Mouse (Mus musculus) granulocyte monocyte progenitor cell, adult 5-6 weeks (primary cell): ENCODE measurements around the gene Gm10226. TPM values are rescaled to one million over a fixed set of nuclear protein-coding genes. Genes with fewer than 3 reads are reported as not detected.
"Not testable (repeated sequence)": the region's sequence is repeated elsewhere in the genome, so short reads cannot be mapped to it uniquely, and the experiment has no call there.

Source experiments
- ATAC-seq: replicated peaks from 2 replicates; pipeline ENCODE4 v1.8.0; 2016; ENCODE audit warnings: mild to moderate bottlenecking, moderate TSS enrichment, inconsistent platforms; ENCODE audit not compliant: poor library complexity, severe bottlenecking
- total RNA-seq, 2 experiments: library from RNA; stranded (forward) in 1 of 2; stranded (reverse) in 1 of 2; fragments of 200-712, 200-1000 nt in 1 of 2; fragments of >200 nt in 1 of 2; fragmentation: Nextera tagmentation in 1 of 2; gene quantifications; 2 replicates each; pipeline ENCODE4 v1.2.3; 2014 to 2017

Gene Gm10226
- total RNA-seq (2014; fragmentation: Nextera tagmentation) (not detected in 2 replicates), total RNA-seq (2017) (16.5 and 36.7 TPM in 2 replicates)

DNA sequence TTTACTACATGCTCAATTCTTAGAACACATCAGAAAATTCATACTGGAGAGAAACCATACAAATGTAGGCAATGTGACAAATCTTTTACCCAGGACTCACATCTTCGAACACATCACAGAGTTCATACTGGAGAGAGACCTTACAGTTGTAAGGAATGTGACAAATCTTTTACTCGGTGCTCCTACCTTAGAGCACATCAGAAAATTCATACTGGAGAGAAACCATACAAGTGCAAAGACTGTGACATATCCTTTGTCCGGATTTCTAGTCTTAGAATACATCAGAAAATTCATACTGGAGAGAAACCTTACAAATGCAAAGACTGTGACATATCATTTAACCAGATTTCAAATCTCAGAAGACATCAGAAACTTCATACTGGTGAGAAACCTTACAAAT, at the start of gene Gm10226:
Gene Gm10226 (plus strand): TSS at position 301 of the 400 bp plus-strand sequence.
- no peak for ATAC-seq

DNA sequence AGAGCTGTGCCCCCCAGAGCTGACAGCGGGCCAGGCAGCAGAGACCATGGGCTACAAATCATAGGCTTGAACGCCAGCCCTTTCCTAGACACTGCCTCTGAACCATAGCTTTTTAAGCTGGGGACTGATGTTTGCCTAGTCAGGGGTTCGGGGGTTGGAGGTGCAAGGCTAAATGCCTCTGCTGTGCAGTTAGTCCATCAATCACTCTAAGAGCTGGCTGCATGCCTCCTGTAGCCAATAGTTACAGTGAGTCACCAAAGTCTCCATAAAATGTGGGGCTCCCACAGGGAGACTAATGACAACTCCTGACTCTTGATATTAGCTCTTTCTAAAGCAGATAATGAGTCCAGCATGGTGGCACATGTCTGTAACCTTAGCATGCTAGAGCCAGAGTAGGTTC, 42.9 kb upstream of the Gm10226 start:
- ATAC-seq, result no peak

DNA sequence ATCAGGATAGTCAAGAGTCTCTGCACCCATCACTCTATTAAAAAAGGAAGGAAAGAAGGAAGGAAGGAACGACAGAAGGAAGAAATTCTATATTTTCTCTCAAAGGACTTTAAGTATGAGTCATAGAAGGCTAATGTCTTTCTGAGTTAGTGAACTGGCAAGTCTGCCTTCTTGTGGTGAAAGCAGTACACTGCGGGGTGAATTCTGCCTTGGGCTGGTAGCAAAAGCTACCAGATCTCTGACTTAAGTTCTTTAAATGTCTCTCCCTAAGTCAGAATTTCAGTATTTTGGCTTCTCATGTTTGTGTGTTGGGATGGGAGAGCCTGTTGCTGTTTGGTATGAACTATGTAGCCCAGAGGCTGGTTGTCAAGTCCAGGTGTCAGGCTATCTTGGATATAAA, 41.7 kb upstream of the Gm10226 start:
- peak; percentile 59 for ATAC-seq

DNA sequence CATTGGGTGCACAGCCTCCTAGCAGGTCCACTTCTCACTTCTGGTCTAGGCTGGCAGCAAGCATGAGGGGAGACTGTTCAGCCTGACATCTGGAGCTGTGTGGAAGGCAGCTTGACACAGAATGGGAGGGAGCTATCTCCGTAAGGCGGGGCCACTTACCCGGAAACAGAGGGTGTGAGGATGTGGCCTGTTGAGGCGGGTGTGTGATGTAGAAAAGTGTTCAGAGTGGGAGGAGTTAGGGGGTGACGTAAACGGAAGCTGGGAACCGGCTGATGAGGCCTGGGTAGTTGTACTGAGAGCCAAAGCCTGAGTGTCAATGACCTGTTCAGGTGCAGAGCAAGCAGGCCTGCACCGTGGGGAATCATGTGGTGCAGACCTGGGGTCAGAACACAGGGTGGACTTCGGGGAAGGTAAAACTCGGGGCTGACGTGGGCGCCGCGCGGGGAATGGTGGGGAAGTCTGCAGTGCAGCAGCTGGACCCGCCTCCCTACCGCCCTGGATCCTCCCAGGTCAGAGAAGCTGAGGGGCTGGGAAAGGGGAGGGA, 41.2 kb upstream of the Gm10226 start, which contains the start of gene Zfp983:
Gene Zfp983 (plus strand): TSS at position 261 of the 544 bp plus-strand sequence.
- ATAC-seq, result peak; percentile 97

DNA sequence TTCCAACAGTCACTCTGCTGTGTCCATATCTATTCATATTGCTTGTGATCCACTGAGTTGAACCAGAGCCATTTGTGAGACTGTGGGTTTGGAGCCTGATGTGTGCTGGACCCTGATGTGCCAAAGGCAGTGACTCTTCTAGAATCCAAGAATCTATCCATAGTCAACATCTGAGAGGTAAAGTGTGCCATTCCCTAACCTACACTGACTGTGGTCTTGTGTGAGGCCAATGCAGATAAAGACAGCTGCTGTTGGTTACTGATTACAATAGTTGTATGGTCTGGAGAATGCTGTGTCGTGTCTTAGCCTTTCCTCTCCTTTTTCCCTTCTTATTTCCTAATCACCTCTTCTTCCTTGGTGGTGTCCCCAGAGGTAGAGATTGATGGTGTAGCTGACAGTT, 12.8 kb upstream of the Gm10226 start:
- ATAC-seq, result peak; percentile 1; the same call in 1 of the 2 replicates

DNA sequence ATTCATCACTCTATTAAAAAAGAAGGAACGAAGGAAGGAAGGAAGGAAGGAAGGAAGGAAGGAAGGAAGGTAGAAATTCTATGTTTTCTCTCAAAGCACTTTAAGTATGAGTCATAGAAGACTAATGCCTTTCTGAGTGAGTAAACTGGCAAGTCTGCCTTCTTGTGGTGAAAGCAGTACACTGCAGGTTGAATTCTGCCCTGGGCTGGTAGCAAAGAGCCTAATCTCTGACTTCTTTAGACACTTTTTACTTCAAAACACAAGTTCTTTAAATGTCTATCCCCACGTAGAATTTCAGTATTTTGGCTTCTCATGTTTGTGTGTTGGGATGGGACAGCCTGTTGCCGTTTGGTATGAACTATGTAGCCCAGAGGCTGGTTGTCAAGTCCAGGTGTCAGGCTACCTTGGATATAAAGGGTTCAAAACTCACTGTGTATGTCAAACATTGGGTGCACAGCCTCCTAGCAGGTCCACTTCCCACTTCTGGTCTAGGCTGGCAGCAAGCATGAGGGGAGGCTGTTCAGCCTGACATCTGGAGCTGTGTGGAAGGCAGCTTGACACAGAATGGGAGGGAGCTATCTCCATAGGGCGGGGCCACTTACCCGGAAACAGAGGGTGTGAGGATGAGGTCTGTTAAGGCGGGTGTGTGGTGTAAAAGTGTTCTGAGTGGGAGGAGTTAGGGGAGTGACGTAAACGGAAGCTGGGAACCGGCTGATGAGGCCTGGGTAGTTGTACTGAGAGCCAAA, 12.2 kb upstream of the Gm10226 start:
- ATAC-seq, result peak; percentile 96

DNA sequence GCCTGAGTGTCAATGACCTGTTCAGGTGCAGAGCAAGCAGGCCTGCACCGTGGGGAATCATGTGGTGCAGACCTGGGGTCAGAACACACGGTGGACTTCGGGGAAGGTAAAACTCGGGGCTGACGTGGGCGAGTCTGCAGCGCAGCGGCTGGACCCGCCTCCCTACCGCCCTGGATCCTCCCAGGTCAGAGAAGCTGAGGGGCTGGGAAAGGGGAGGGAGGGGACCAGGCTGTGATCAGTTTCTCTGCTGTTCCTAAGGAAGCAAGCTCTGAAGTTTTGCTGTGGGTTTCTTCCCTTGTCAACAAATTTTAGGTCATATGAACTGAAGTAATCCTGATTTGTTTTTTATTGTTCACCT, 11.7 kb upstream of the Gm10226 start:
- peak; percentile 78 for ATAC-seq

DNA sequence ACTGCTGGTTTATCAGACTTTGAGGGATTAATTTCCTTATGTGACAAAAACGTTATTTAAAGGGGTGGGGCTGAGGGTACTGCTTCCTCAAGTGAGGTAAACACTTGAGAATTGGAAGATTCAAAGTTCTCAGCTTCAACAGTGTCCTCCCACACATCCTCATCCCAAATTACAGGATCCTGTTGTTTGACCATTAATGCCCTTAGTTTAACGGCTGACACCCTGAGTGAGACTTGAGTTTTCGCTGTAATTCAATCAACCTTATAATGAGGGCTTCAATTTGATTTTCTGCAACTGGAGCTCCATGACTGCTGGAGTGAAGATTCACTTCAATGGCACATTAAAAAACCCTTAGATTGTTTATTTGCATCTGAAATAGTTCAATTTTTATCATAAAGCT, 1.7 kb downstream of the Gm10226 start:
- ATAC-seq, result no peak

DNA sequence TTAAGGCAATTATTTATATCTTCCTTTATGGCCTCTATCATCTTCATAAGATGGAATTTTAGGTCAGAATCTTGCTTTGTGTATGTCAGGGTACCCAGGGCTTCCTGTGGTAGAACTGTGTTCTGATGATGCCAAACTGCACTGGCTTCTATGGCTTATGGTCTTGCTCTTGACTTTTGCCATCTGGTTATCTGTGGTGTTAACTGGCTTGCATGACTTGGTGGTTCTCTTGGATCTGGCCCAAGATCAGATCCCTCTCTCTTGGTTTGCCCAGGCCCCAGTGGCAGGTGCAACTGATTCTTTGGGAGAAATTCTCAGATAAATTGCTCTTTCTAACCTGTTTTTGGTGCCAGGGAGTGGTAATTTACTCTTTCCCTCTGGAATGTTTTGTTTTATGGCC, 4.4 kb downstream of the Gm10226 start:
- no peak for ATAC-seq

DNA sequence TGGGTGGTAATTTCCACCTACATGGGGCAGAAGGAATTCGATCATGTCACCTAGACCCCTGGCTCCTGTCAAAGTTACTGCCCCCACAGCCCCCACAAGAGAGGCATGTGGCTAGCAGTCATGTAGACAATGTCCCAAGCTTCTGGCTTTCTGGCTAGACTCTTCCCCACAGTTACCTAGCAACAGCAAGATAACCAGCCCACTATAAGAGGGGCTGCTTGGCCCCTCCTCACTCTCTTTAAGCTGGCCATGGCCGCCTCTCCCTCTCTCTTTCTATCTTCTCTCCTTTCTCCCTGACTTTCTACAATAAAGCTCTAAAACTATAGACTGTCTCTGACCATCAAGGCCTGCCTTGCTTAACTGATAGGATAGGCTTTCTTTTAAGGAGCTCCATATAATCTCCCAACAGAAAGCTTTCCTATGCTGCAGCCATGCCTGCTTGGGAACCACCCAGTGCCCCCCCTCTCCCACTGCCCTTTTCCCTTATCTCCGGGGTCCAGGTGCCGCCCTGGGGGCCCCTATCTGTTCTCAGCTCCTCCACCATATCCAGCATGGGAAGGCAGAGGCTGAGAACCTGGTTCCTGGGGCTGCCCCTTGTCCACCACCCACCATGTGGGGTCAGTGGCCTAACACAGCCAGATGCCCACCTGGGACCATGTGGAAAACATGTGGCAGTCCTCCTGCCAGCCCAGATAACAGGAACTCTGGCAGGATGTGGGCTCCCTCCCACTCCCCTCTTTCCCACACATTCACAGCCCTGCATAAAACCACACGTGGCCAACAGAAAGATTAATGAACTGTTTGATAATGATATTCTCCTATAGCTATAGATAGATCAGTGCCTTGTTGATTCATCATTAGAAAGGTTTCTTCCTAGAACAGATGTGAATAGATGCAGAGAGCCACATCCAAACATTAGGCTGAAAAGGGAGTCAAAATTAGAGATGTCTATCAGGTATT, 10.9 kb downstream of the Gm10226 start:
- peak; percentile 47 for ATAC-seq

DNA sequence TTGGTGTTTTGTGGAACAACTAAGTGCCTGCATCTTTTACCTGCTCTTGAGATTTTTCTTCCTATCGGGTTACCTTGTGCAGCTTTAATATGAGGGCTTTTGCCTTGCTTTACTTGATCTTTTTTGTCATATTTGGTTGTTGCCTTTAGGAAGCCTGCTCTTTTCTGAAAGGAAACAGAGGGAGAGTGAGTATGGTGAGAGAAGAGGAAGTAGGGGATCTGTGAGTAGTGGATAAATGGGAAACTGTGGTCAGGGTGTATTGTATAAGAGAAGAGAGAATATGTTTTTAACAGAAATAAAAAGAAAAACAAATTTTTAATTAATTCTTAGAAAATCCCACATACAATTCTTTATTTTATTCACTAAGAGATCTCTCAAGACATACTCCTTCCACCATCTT, 11.8 kb downstream of the Gm10226 start:
- ATAC-seq, result peak; percentile 78

DNA sequence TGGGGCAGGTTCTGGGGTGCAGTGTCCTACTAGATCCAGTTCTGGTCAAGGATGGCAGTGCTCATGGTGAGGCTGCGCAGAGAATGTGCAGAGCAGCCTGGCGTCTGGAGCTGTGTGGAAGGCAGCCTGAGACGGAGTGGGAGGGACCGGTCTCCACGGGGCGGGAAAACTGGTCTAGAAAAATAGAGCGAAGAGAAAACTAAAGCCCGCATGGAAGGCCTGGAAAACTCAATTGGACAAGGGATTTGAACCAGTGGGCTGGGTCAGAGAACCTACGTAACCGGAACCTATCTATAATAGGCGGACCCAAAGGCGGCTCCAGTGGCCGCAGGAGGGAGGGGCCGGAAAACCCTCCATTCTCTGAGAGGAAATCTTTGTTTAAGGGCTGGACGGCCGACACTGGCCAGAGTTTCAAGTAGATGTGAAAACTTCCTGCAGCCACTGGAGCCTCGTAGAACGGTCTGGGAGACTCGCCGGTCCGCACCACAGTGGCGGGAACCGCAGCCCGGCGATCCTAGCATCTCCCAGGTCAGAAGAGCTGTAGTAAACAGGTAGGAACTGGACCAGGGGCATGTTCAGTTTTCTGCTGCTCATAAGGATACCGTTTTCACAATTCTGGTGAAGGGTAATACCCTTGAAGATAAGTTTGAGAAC, 15.8 kb downstream of the Gm10226 start, which contains the start of gene Zfp760:
Gene Zfp760 (plus strand): TSS at position 399 of the 654 bp plus-strand sequence.
- ATAC-seq, result peak; percentile 91

DNA sequence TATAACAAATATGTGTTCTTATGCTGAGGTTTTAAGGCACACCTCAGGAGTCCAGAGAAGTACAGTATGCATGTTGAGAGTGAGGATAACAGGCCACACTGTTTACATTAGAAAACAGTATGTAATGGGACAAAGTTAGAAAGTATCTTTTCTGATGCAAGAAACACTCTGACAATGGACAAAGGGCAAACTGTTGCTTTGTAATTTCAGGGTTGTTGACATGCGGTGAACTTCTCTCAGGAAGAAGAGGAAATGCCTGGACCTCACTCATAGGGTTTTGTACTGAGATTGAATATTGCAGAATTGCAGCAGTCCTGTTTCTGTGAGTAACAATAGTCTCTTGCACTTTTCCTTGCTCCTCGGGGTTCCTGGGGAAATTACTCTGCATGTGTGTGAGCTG, 16.7 kb downstream of the Gm10226 start:
- ATAC-seq, result peak; percentile 42

DNA sequence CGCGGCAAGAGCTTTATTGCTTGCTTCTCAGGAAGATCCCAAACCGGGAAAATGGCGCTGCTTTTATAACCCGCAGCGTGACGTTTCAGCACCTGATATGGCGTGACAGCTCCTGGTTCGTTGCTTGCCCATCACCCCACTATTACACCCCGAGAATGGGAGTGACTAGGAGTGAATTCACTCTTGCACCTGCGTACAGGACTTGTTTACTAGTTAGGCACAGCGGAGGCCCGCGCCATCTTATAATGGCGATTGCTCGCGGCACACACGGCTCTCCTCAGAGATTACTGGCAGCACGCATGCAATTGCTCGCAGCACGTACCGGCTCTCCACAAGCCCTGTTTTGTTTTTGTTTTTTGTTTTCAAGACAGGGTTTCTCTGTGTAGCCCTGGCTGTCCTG, 38.8 kb downstream of the Gm10226 start, which contains the start of gene Zfp229:
Gene Zfp229 (plus strand): TSS at position 301 of the 400 bp plus-strand sequence.
- not testable (repeated sequence) for ATAC-seq

DNA sequence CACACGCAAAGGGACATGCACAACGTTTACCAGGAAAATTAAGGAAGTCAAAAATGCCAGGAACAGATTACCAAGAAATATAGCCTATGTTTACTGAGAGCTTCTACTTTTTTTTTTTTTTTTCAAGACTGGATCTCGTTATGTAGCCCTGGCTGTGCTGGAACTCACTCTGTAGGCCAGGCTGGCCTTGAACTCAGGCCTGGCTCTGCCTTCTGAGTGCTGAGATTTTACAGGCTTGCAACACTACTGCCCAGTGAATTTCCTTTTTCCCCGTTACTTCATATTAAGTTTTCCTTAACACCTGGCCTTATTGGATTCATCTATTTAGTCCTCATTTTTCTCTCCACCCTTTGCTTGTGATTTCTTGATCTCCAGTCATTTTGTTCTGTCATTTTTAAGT, 41.4 kb downstream of the Gm10226 start:
- ATAC-seq, result no peak

DNA sequence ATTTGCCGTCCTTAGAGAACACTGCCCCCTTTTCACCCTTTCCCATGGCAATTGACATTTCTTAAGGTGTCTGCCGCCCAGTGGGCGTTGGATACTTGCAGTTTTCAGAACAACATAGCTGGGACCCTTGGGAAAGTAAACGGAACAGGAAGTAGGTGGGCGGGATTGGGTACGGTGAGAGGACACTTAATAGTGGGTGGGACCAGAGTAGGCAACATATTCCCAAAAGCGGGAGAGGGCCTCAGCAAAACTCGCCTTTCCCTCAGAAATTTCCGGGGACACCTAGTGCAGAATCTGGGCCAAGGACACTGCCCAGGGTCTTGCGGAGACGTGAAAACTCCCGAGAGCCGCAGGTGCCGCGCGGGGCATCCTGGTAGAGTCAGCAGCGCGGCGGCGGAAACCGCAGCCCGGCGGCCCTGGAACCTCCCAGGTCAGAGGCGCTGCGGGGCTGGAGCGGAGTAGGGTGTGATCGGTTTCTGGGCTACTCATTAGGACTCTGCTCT, 41.9 kb downstream of the Gm10226 start:
- peak; percentile 97 for ATAC-seq
